Mouse (Mus musculus) stomach, embryonic 16.5 days (tissue): ENCODE measurements at regions not wholly inside any gene's neighbourhood (a gene's known extent, or its start where the extent isn't known, plus 50 kb on each side); places are given as distances from the start of the nearest gene placed in this dataset.

Experiments used
- ATAC-seq: fragments of 200-750 bp; cut with Nextera tagmentation; 2 replicates; pipeline ENCODE4 v1.8.0; 2017; ENCODE audit warnings: moderate number of reproducible peaks, moderate TSS enrichment; ENCODE audit not compliant: insufficient read depth, low FRiP score
- H3K27ac ChIP-seq: fragments of 300-500 bp; sonication (generic); 2 replicates; pipeline ENCODE4 v1.5.1; 2014; ENCODE audit warnings: low read length
- H3K27me3 ChIP-seq: fragments of 300-500 bp; sonication (generic); 2 replicates; pipeline ENCODE4 v1.6.1; 2014; ENCODE audit warnings: low read length, control low read depth, mixed read lengths; ENCODE audit not compliant: control insufficient read depth, insufficient read depth
- H3K36me3 ChIP-seq: fragments of 300-500 bp; sonication (generic); 2 replicates; pipeline ENCODE4 v1.6.1; 2014; ENCODE audit warnings: low read length; ENCODE audit not compliant: control insufficient read depth, insufficient read depth
- H3K4me1 ChIP-seq: fragments of 300-500 bp; sonication (generic); 2 replicates; pipeline ENCODE4 v1.6.1; 2014; ENCODE audit warnings: low read length, control low read depth, mixed read lengths; ENCODE audit not compliant: control insufficient read depth, insufficient read depth
- H3K4me2 ChIP-seq: fragments of 300-500 bp; sonication (generic); 2 replicates; pipeline ENCODE4 v1.6.1; 2014; ENCODE audit warnings: low read depth, low read length, mixed read lengths
- H3K4me3 ChIP-seq: fragments of 300-500 bp; sonication (generic); replicated peaks from 2 replicates; pipeline ENCODE4 v1.5.1; 2014; ENCODE audit warnings: mild to moderate bottlenecking, low read length
- H3K9ac ChIP-seq: fragments of 300-500 bp; sonication (generic); 2 replicates; pipeline ENCODE4 v1.6.1; 2014; ENCODE audit warnings: low read length
- H3K9me3 ChIP-seq: fragments of 300-500 bp; sonication (generic); replicated peaks from 2 replicates; pipeline ENCODE4 v1.6.1; 2016; ENCODE audit warnings: low read length, control low read depth; ENCODE audit not compliant: control insufficient read depth
- WGBS: fragments of 180-500 bp; shearing (Covaris S2); extraction: QIAGEN DNeasy Blood & Tissue Kit; methylation state at CpG from one replicate; pipeline ENCODE4 v1.1.7; 2014; 5-methylcytosine and 5-hydroxymethylcytosine counted together

DNA sequence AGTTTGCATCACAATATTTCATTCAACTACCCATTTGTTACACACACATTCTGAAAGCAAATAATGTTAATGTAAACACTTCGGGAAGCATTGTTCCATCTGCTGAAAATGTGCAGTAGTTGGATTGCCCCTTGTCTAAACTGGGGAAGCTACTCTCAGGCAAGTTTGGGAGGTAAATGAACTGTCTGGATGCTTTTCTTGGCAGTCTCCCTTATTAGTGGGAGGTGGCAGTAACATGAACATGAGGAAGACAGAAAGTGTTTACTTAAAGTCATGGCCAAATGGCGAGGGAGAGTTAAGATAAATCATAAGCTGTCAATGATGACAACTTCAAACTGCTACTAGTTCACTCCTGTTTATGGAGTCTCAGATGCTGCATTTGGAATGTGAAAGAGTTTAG lies 332.0 kb downstream of the Osr1 start:
- no peak overlapping the region for H3K4me2 ChIP-seq
- 25% methylated on average over 2 of the region's 2 CpGs for WGBS
- no peaks in the 10 kb centered on the region for H3K4me1 ChIP-seq
- H3K27me3 ChIP-seq, result no peaks in the 10 kb centered on the region
- H3K36me3 ChIP-seq, result no peaks in the 10 kb centered on the region
- H3K9ac ChIP-seq, result no peak overlapping the region
- H3K4me3 ChIP-seq, result no peak overlapping the region
- ATAC-seq, result peak; percentile 73; the same call in 1 of the 2 replicates
- H3K9me3 ChIP-seq, result no peaks in the 10 kb centered on the region
- no peak overlapping the region for H3K27ac ChIP-seq

DNA sequence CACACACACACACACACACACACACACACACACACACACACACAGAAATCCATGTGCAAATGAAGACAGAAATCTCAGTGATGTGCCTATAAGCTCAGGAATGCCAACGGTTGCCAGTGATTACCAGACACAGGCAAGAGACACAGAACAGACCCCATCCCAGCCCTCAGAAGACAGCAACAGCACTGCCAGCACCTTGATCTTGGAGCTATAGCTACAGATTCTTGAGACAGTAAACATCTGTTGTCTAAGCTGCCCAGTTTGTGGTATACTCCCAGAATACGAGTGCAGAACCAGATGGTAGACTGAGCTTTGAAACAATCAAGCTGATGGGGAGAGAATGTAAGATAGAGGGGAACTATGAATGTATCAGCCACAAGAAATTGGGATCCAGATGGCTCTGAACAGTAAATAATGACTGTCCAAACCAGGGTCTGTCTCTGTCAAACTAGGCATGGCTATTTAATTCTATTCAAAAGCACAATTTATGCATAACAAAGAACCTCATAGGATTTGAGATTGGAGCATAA lies 333.9 kb downstream of the Osr1 start:
- H3K4me2 ChIP-seq, result no peak overlapping the region
- no peak overlapping the region for H3K27ac ChIP-seq
- H3K36me3 ChIP-seq, result no peaks in the 10 kb centered on the region
- WGBS, result 52% methylated on average over 2 of the region's 2 CpGs
- no peak overlapping the region for H3K4me3 ChIP-seq
- ATAC-seq, result no peak
- H3K4me1 ChIP-seq, result no peaks in the 10 kb centered on the region
- no peak overlapping the region for H3K9ac ChIP-seq
- H3K27me3 ChIP-seq, result no peaks in the 10 kb centered on the region
- H3K9me3 ChIP-seq, result no peaks in the 10 kb centered on the region

DNA sequence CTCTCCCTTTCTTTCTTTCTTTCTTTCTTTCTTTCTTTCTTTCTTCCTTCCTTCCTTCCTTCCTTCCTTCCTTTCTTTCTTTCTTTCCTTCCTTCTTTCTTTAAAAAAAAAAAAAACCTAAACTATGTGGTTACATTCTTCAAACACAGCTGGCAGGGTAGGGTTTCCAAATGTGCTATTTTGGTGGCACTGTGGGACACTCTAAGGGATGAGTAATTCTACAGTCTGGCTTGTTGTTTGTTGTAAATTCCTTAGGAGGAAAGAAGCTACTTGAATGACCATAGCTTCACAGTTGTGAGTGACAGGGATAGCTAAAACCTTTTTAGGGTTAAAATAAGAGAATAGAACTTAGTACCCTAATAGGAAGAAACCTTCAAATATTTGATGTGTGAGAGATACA lies 342.4 kb downstream of the Osr1 start:
- no peaks in the 10 kb centered on the region for H3K36me3 ChIP-seq
- ATAC-seq, result no peak
- peaks cover 2% of the 10 kb centered on the region; the same call in 1 of the 2 replicates for H3K4me1 ChIP-seq
- H3K27ac ChIP-seq, result no peak overlapping the region
- no peak overlapping the region for H3K4me2 ChIP-seq
- H3K4me3 ChIP-seq, result no peak overlapping the region
- no peak overlapping the region for H3K9ac ChIP-seq
- H3K27me3 ChIP-seq, result no peaks in the 10 kb centered on the region
- no peaks in the 10 kb centered on the region for H3K9me3 ChIP-seq

DNA sequence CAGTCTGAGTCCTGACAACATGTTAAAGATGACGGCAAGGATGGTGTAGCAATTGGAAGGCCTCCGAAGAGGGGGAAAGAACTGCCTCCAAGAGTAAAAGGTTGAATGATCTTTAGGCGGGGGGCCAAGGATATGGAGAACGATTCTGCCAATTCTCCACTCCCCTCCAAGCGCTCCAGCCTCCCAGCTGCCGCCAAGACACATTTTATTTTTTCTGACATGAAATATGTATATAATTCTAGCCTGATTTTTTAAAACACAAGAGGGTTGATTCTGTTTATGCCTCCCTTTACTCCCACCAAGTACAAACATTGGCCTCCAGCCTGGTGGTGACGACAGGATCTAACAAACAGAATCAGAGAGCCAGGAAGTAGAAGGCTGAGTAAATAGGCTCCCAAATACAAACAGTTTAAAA lies 345.8 kb downstream of the Osr1 start:
- no peaks in the 10 kb centered on the region for H3K9me3 ChIP-seq
- no peak overlapping the region for H3K4me2 ChIP-seq
- no peaks in the 10 kb centered on the region for H3K27me3 ChIP-seq
- no peaks in the 10 kb centered on the region for H3K36me3 ChIP-seq
- 42% methylated on average over 7 of the region's 7 CpGs for WGBS
- no peak overlapping the region for H3K4me3 ChIP-seq
- ATAC-seq, result peak; percentile 76
- no peak overlapping the region for H3K9ac ChIP-seq
- H3K4me1 ChIP-seq, result peaks cover 2% of the 10 kb centered on the region; the same call in 1 of the 2 replicates
- H3K27ac ChIP-seq, result peak overlapping the region; percentile 54; the same call in 1 of the 2 replicates

DNA sequence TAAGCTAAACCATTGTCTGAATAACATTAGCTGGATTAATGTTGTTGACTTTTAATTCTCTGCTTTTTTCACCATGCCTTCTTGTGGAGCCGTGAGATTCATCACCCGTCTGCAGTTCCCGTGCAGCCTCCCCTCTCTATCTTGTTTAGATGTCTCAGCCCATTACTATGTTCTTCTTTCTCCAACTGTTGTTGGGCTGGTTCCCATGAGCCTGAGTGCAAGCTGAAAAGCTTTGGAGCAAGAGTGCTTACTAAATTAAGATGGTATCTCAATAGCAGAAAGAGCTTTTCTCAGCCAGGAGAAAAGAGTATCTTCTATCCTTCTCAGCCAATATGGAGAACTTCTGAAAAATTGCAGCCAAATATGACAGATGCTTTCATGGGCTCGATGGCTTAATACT lies 348.1 kb downstream of the Osr1 start:
- no peak overlapping the region for H3K4me3 ChIP-seq
- no peaks in the 10 kb centered on the region for H3K27me3 ChIP-seq
- no peaks in the 10 kb centered on the region for H3K36me3 ChIP-seq
- no peaks in the 10 kb centered on the region for H3K9me3 ChIP-seq
- no peak overlapping the region for H3K27ac ChIP-seq
- ATAC-seq, result no peak
- 50% methylated on average over 4 of the region's 4 CpGs for WGBS
- H3K4me2 ChIP-seq, result no peak overlapping the region
- H3K9ac ChIP-seq, result no peak overlapping the region
- peaks cover 2% of the 10 kb centered on the region; the same call in 1 of the 2 replicates for H3K4me1 ChIP-seq

DNA sequence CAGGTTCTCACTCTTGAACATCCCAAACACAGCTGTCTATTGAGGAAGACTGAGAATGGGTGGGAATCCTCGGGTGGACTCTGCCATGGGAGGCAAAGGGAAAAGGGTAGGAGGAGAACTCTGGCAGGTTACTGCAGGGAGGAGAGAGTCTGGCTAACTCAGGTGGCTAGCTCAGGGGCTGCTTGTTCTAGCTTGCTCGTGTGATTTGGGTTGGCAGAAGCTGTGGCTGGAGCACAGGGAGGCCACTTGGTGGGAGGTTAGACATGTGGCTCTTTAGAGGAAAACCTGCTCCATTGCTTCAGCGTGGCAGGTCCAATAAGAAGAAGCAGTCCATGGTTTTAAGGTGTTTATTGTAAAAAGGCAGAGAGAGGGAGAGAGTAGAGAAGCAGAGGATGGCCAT lies 349.1 kb downstream of the Osr1 start:
- WGBS, result 55% methylated on average over 3 of the region's 3 CpGs
- Histone ChIP-seq H3K9ac (no peak overlapping the region), H3K9me3 (no peaks in the 10 kb centered on the region), H3K4me1 (peaks cover 2% of the 10 kb centered on the region; the same call in 1 of the 2 replicates), H3K4me2 (no peak overlapping the region), H3K27ac (no peak overlapping the region), H3K27me3 (no peaks in the 10 kb centered on the region), H3K4me3 (no peak overlapping the region), H3K36me3 (no peaks in the 10 kb centered on the region)
- no peak for ATAC-seq

DNA sequence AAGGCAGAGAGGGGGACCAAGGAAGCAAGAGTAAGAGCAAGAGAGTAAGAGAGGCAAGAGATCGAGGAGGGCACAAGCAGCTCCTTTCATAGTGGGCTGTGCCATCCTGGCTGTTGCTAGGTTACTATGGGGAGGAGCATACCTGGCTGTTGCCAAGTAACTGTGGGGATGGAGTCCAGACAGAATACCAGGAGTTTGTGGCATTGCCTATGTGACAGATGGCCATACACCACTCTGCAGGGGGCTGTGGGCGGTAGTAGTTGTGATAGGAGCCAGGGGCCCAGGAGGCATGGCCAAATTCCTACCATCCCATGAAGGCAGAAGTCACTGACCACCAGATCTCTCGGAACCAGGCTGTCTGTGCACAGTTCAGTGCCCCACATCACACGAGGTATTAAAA lies 349.5 kb downstream of the Osr1 start:
- Histone ChIP-seq H3K9ac (no peak overlapping the region), H3K4me2 (no peak overlapping the region), H3K27me3 (no peaks in the 10 kb centered on the region), H3K4me1 (peaks cover 2% of the 10 kb centered on the region; the same call in 1 of the 2 replicates), H3K36me3 (no peaks in the 10 kb centered on the region), H3K27ac (no peak overlapping the region), H3K4me3 (no peak overlapping the region), H3K9me3 (no peaks in the 10 kb centered on the region)
- WGBS, result 77% methylated on average over 4 of the region's 4 CpGs
- ATAC-seq, result no peak

DNA sequence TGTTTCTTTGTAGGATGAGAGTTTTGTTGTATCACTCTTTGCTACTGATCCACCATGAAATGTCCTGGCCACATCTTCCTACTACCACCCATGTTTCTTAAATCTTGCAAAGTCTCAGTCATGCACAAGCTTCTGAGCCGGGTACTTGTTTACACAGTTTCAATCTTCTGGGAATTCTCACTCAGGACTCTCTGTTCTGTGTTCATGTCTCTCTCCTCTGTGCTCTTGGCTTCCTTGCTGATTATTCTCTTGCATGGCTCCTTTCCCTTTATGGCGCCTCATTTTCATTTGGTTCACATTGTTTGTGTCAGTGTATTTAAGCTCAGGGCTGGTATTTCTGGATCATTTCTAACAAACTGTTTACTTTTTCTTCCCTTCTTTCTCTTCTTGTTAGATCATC lies 350.5 kb downstream of the Osr1 start:
- Histone ChIP-seq H3K4me1 (peaks cover 2% of the 10 kb centered on the region; the same call in 1 of the 2 replicates), H3K27me3 (no peaks in the 10 kb centered on the region), H3K27ac (no peak overlapping the region), H3K9me3 (no peaks in the 10 kb centered on the region), H3K4me3 (no peak overlapping the region), H3K9ac (no peak overlapping the region), H3K4me2 (no peak overlapping the region), H3K36me3 (no peaks in the 10 kb centered on the region)
- 61% methylated on average over 2 of the region's 2 CpGs for WGBS
- no peak for ATAC-seq

DNA sequence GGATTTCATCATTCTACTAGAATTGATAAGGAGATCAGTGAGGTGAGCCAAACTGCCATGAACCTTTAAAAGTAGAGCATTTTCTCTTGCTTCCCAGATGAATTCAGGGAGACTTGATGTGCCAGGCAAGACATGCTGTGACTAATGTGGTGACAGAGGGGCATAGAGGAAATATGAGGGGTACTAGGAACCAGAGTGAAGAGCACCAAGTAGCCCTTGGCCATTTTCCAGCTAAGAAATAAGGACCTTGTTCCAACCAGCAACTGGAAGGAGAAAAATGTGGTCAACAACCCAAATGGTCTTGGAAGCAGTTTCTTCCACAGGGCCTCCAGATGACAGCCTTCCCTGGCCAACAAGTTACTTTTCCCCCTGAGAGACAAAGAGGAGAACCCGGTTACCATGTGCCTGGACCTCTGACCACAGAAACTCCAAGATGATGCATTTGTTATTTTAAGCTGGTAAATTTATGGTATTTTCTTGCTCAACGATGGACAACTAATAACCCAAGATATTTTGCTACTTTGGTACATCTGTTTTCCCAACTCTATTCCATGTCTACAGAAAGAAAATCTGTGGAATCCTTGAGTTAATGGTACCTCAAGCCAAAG lies 351.8 kb downstream of the Osr1 start:
- Histone ChIP-seq H3K27ac (no peak overlapping the region), H3K36me3 (no peaks in the 10 kb centered on the region), H3K4me1 (no peaks in the 10 kb centered on the region), H3K9me3 (no peaks in the 10 kb centered on the region), H3K4me2 (no peak overlapping the region), H3K27me3 (no peaks in the 10 kb centered on the region), H3K4me3 (no peak overlapping the region), H3K9ac (no peak overlapping the region)
- whole genome bisulfite sequencing, result 84% methylated on average over 2 of the region's 2 CpGs
- no peak for ATAC-seq
